Mouse (Mus musculus) heart, adult 2 months (tissue): ENCODE measurements around the gene Magi2.

Experiments used
- CTCF ChIP-seq: fragments of 200-600 bp; IDR thresholded peaks from 2 replicates; pipeline ENCODE4 v1.8.1; 2022; ENCODE audit warnings: antibody characterized with exemption, mild to moderate bottlenecking, moderate library complexity
- EP300 ChIP-seq: fragments of 200-500 bp; IDR thresholded peaks from 2 replicates; pipeline ENCODE4 v1.6.1; 2011; ENCODE audit warnings: low read depth, low read length, control low read depth; ENCODE audit not compliant: insufficient read depth
- POLR2A ChIP-seq: fragments of 200-500 bp; IDR thresholded peaks from 2 replicates; pipeline ENCODE4 v1.6.1; 2011; ENCODE audit warnings: mild to moderate bottlenecking, low read depth, low read length, control low read depth; ENCODE audit not compliant: insufficient read depth

GRCm38 (mm10) chr5:19465383-19465782, 238.5 kb downstream of the Magi2 start:
- no peak for TF ChIP-seq CTCF
- no peak for TF ChIP-seq POLR2A
- no peak for TF ChIP-seq EP300
